In the genomic region with DNA sequence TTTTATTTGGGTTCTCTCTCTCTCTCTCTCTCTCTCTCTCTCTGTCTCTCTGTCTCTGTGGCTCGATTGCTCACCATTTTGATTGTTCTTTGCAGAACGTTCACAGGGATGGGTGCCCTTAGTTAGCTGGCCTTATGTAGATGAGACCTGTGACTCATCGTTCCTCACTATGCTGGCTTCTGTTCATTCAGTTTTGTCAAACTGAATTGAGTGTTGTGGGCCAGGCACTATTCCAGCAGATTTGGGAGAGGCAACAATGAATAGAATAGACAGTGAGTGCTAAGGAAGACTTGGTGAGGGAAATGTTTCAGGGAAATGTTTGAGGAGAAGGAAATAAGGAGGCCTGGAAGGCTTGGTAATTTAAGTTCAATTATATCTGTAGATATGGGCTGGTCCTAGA, we compare ENCODE assay signal across 12 mouse cellular contexts.
"Had no signal": no experiment of that assay in that cellular context is flagged by ENCODE, and none has a peak within 500 bp of the region (broad histone marks: within the 10 kb centered on the region; RNA-seq: fewer than 3 reads in every experiment).

No protein-coding gene starts in this region.

- DNase-seq: retina, postnatal 1 day; right cerebral cortex, adult 18-20 months; right cerebral cortex, postnatal 14 days; right cerebral cortex, postnatal 25 days; right cerebral cortex, postnatal 4 days; spleen, adult 18-20 months; thymus, adult 18-20 months; thymus, adult 2 months; thymus, postnatal 14 days; thymus, postnatal 25 days; thymus, postnatal 36 days; thymus, postnatal 4 days had no signal
